Mouse (Mus musculus): ENCODE data around the gene Atp6v1a.

The Atp6v1a gene

GRCm38 (mm10) chr16:44061341-44061740 is 78.2 kb downstream of the Atp6v1a start:
- no peak for DNase-seq (ENCODE audit: low spot score in 2 of 2)

- DNase-seq (ENCODE audit: low spot score in 2 of 2), result no peak
These were observed 78.8 kb downstream of the Atp6v1a start for GRCm38 (mm10) chr16:44060604-44061286.

GRCm38 (mm10) chr16:44058745-44059144 is 80.8 kb downstream of the Atp6v1a start:
- peak; percentile 56 to 77 for DNase-seq (ENCODE audit: low spot score in 2 of 2)

GRCm38 (mm10) chr16:44055766-44056165 is 83.7 kb downstream of the Atp6v1a start:
- no peak for DNase-seq (ENCODE audit: low spot score in 2 of 2)

GRCm38 (mm10) chr16:44053265-44053664 is 86.2 kb downstream of the Atp6v1a start:
- no peak for DNase-seq (ENCODE audit: low spot score in 2 of 2)

- DNase-seq (ENCODE audit: low spot score in 2 of 2), result no peak
These were observed 87.1 kb downstream of the Atp6v1a start for GRCm38 (mm10) chr16:44052390-44052789.

- DNase-seq (ENCODE audit: low spot score in 2 of 2), result no peak
These were observed 89.4 kb downstream of the Atp6v1a start for GRCm38 (mm10) chr16:44050139-44050538.

- no peak for DNase-seq (ENCODE audit: low spot score in 2 of 2)
These were observed 100.4 kb downstream of the Atp6v1a start for GRCm38 (mm10) chr16:44039112-44039511.

All from frontal cortex, postnatal 25 days (tissue).